Mouse (Mus musculus) thymus, postnatal 10 days (tissue): ENCODE data around the gene Hspd1.
"Not testable (repeated sequence)": the region's sequence is repeated elsewhere in the genome, so short reads cannot be mapped to it uniquely, and the experiment has no call there.

Experiments
- DNase-seq, 2 experiments: peaks; one replicate each; pipeline ENCODE4 v3.0.0; 2021; ENCODE audit warnings: low spot score in 2 of 2

The Hspd1 gene

GRCm38 (mm10) chr1:55087932-55088610 lies at the start of gene Hspd1, which contains the start of gene Hspe1:
Gene Hspd1, minus strand, starts transcription at chr1:55088243.
Gene Hspe1, plus strand, starts transcription at chr1:55088132.
- peak; percentile 97 to 98 for DNase-seq

DNA sequence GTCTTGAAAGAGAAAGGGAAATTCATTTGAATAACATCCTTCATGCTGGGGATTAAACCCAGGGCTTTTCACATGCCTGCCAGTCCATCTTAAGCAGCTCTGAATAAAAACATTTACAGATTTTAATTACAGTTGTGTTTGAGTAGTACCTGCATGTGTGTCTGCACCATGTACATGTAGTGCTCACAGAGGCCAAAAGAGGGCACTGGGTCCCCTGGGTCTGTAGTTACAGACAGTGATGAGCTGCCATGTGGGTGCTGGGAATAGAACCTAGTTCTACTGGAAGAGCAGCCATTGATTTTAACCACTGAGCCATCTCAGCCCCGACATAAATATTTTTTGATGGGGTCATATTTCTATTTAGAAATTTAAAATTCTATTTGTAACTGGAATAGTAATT lies 47.8 kb upstream of the Hspd1 start:
- DNase-seq = no peak

DNA sequence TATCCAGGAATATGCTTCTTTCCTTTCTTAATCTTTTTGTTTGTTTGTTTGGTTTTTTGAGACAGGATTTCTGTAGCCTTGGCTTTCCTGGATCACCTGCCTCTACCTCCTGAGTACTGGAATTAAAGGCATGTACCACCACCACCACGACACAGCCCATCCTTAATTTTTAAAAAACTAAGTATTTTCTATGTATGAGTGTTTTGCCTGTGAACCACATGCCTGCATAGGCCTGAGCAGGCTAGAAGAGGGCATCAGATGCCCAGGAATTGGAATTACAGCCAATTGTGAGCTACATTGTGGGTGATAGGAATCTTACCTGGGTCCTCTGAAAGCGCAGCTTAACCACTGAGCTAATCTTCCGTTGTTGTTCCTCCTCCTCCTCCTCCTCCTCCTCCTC lies 46.3 kb upstream of the Hspd1 start:
- DNase-seq = no peak

GRCm38 (mm10) chr1:55133173-55133572 lies 45.1 kb upstream of the Hspd1 start:
- DNase-seq = no peak

DNA sequence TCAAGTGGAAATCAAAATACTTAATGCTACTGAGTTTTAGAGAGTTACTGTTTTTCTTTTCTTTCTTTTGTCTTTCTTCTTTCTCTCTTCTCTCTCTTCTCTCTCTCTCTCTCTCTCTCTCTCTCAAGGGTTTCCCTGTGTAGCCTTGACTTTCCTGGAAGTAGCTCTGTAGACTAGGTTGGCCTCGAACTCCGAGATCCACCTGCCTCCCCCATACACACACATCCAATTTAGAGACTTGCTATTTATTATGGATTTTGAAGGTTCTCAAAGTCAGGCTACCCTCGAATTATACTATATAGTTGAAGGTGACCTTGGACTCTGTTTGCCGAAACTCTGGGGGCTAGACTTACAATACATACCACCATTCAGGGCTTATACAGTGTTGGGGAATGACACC lies 44.3 kb upstream of the Hspd1 start:
- no peak for DNase-seq

DNA sequence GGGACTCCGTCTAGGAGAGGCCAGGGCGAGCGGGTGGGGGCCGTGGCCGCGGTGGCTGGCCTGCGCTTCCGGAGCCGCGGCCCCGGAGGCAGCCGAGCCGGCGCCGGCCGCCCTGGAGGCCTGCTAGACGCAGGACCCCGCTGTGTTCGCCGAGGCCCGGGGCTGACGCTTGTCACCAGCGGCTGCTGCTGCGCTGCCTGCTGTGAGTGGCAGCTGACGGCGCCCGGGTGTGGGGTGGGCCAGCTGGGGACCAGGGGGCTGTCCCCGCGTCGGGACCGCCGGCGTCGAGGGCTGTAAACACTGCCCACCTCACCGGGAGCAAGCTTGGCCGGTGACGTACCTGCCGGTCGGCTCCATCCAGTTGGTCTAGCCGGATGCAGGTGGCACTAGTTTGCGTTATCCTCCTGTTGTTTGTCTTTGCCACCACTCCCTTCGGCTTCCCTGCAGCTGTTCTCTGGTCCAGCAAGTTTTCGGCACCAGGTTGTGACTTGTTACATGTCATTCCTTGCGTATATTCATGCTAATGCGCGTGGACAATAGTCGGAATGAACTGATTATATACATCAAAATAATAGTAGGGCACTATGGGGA lies 43.5 kb upstream of the Hspd1 start:
- DNase-seq = peak in 1 of 2 experiments; percentile 63

- DNase-seq = peak; percentile 88 to 94
Measured at GRCm38 (mm10) chr1:55130943-55131401, 42.9 kb upstream of the Hspd1 start, which contains the start of gene Mob4. Gene Mob4, plus strand, starts transcription at chr1:55131231.

GRCm38 (mm10) chr1:55130190-55130916 lies 42.3 kb upstream of the Hspd1 start:
- no peak for DNase-seq

DNA sequence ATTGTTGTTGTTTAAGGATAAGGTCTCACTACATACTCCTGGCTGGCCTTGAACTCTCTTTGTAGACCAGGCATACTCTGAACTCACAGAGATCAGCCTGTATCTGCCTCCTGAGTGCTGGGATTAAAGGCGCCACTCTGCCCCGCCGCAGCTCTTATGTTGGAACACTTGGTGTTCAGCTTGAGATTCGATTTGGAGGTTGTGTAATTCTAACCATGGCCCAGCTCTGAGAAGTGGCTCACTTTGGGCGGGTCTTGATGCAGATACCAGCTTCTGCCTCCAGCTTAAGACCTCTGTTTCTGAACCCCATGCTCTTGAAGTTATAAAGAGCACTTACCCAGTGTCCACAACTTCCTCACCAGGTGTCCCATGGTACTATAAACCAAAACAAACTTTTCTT lies 41.7 kb upstream of the Hspd1 start:
- no peak for DNase-seq

GRCm38 (mm10) chr1:55124136-55124535 lies 36.1 kb upstream of the Hspd1 start:
- DNase-seq = not testable (repeated sequence)

GRCm38 (mm10) chr1:55123561-55123960 lies 35.5 kb upstream of the Hspd1 start:
- DNase-seq = no peak

DNA sequence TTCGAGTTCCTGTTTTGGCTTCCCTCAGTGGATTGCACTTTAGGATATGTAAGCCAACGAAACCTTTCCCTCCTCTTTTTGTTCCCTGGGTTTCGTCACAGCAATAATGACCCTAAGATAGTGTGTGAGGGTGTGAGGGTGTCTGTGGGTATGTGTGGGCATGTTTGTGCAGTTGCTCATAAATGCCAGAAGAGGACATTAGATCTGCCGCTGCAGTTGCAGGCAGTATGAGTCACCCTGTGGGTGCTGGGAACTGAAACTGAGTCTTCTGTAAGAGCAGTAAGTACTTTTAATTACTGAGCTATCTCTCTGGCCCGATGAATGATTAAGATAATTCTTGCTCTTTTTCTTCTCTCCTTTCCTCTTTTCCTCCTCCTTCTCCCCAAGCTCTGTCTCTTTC lies 35.0 kb upstream of the Hspd1 start:
- DNase-seq = no peak

DNA sequence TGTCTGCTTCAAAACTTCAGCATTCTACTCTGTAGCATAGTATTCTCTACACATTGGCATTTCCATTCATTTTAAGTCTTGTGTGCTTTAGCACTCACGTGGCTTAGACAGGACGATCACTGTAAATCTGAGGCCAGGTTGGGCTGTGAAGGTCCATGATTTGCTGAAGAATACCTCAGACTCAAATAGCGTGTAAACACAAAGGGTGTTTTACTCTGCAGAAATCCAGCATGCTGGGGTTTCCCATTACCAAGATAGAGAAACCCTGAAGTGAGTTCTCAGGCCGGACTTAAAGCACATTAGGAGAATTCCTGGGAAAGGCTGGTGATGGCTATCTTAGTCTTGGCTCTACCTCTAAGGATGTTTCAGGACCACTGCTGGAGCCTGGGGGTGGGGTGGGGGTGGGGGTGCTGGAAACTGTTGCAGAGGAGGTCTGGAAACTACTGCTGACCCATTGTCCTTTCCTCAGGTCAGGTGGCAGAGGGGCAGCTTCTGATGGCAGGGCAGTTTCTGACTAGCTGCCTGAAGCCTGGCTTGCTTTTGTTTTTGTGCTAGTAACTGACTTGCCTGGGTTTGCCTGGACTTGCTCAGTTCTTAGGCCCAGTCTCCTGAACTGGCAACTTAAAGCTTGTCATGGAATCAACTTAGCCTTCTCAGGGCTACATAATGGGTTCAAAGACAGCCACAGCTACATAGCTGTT lies 21.2 kb upstream of the Hspd1 start:
- DNase-seq = no peak

DNA sequence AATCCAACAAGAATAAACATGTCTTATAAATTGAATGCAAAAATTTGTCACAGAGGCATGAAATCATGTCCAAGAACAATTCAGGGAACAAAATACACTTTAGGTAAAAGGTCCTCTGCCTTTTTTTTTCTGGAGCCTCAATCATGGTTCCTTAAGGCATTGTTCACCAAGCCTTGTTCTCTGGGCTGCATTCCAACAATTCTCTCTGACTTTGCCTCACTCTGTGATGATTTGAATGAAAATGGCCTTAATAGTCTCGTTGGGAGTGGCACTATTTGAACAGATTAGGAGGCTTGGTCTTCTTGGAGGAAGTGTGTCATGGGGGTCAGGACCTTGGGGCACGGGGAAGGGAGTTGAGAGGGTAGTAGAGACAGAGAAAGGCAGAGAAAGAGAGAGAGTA lies 20.4 kb upstream of the Hspd1 start:
- no peak for DNase-seq

GRCm38 (mm10) chr1:55107644-55108043 lies 19.6 kb upstream of the Hspd1 start:
- no peak for DNase-seq

GRCm38 (mm10) chr1:55106919-55107585 lies 19.0 kb upstream of the Hspd1 start:
- DNase-seq = no peak

DNA sequence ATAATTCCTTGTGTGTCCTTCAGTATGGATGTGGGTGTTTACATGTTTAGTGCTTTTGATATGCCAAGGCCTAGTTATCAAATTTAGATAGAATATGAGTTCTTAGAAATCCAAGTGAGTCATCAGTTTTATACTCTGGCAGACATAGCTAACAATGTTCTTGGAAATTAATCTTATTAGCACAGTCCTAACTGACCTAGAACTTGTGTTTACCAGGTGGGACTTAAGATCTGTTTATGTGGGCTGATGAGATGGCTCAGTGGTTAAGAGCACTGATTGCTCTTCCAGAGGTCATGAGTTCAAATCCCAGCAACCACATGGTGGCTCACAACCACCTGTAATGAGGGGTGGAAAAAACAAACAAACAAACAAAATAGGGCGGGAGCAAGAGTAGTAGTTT lies 4.4 kb upstream of the Hspd1 start:
- DNase-seq = no peak

GRCm38 (mm10) chr1:55092056-55092455 lies 4.0 kb upstream of the Hspd1 start:
- no peak for DNase-seq

DNA sequence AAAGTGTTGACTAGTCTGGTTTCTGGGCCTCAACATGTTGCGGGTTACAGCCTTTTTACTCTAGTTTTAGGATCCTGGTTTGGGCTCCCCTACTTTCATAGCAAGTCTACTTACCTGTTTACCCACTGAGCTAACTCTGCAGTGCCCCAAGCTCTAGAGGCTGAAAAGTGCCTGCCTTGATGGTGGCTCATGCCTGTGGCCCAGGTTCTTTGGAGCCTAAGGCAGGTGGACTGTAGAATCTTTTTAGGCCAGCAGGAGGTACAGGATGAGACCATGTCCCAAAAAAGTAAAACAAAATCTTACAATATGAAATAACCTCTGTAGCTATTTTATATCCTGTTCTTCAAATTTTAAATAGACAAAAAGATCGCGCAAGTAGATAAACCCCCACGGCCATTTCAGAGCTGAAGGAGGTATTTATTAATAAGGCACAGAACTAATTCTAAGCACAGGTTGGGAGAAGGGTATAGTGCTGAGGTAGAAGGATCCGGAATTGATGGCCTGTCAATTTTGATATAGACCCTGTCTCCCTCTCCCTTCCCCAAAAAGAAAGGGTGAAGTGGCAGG lies 1.5 kb upstream of the Hspd1 start:
- no peak for DNase-seq

- DNase-seq = no peak
Measured at GRCm38 (mm10) chr1:55088611-55089497, 811 bp upstream of the Hspd1 start.
